Mouse (Mus musculus): ENCODE results near the gene St8sia1. TPM values are rescaled to one million over a fixed set of nuclear protein-coding genes. Genes with fewer than 3 reads are reported as not detected.
A peak's percentile ranks its signal among the peaks of the same experiment; 100 is the strongest.

St8sia1 gene
- polyA plus RNA-seq, 1 experiment from 2014 or later = 2.9 TPM

GRCm38 (mm10) chr6:142973289-142973688 is 9.0 kb upstream of the St8sia1 start:
- H3K27ac ChIP-seq = no peak overlapping the region
- no peak overlapping the region for H3K9ac ChIP-seq
- no peak for ATAC-seq (ENCODE audit: insufficient number of reproducible peaks, insufficient read depth, low FRiP score, low TSS enrichment)
- 90% methylated on average over 7 of the region's 7 CpGs for WGBS
- no peaks in the 10 kb centered on the region for H3K9me3 ChIP-seq
- H3K4me2 ChIP-seq (replicated peaks) = no peak overlapping the region
- no peak overlapping the region for H3K4me3 ChIP-seq
- no peaks in the 10 kb centered on the region for H3K4me1 ChIP-seq
- no peaks in the 10 kb centered on the region for H3K27me3 ChIP-seq
- no peaks in the 10 kb centered on the region for H3K36me3 ChIP-seq

- Histone ChIP-seq H3K4me3 (no peak overlapping the region), H3K27me3 (no peaks in the 10 kb centered on the region), H3K27ac (no peak overlapping the region), H3K36me3 (no peaks in the 10 kb centered on the region), H3K4me2 (replicated peaks) (no peak overlapping the region), H3K4me1 (no peaks in the 10 kb centered on the region), H3K9me3 (no peaks in the 10 kb centered on the region), H3K9ac (no peak overlapping the region)
- 61% methylated on average over 2 of the region's 2 CpGs for WGBS
- no peak for ATAC-seq (ENCODE audit: insufficient number of reproducible peaks, insufficient read depth, low FRiP score, low TSS enrichment)
Observed at GRCm38 (mm10) chr6:142972205-142972604, 8.0 kb upstream of the St8sia1 start.

- 92% methylated on average over 1 of the region's 1 CpGs for WGBS
- H3K4me1 ChIP-seq = no peaks in the 10 kb centered on the region
- no peak overlapping the region for H3K9ac ChIP-seq
- no peak overlapping the region for H3K4me3 ChIP-seq
- no peak overlapping the region for H3K27ac ChIP-seq
- no peak for ATAC-seq (ENCODE audit: insufficient number of reproducible peaks, insufficient read depth, low FRiP score, low TSS enrichment)
- no peak overlapping the region for H3K4me2 ChIP-seq (replicated peaks)
- H3K27me3 ChIP-seq = peaks cover 5% of the 10 kb centered on the region; the same call in 1 of the 2 replicates
- no peaks in the 10 kb centered on the region for H3K9me3 ChIP-seq
- no peaks in the 10 kb centered on the region for H3K36me3 ChIP-seq
Observed at GRCm38 (mm10) chr6:142967407-142967806, 3.2 kb upstream of the St8sia1 start.

- Histone ChIP-seq H3K27ac (peak overlapping the region; percentile 74), H3K9ac (peak overlapping the region; percentile 69), H3K4me3 (peak overlapping the region; percentile 65), H3K4me1 (no peaks in the 10 kb centered on the region), H3K27me3 (peaks cover 5% of the 10 kb centered on the region; the same call in 1 of the 2 replicates), H3K4me2 (replicated peaks) (peak overlapping the region; percentile 93), H3K9me3 (no peaks in the 10 kb centered on the region), H3K36me3 (no peaks in the 10 kb centered on the region)
- under 1% methylated on average over 39 of the region's 39 CpGs for WGBS
- peak; percentile 83 for ATAC-seq (ENCODE audit: insufficient number of reproducible peaks, insufficient read depth, low FRiP score, low TSS enrichment)
Observed at GRCm38 (mm10) chr6:142964531-142965385, 506 bp upstream of the St8sia1 start.

GRCm38 (mm10) chr6:142963480-142964075 is 674 bp downstream of the St8sia1 start:
- H3K9ac ChIP-seq = peak overlapping the region; percentile 69
- H3K4me3 ChIP-seq = peak overlapping the region; percentile 65
- peaks cover 5% of the 10 kb centered on the region; the same call in 1 of the 2 replicates for H3K27me3 ChIP-seq
- WGBS = 27% methylated on average over 30 of the region's 30 CpGs
- ATAC-seq (ENCODE audit: insufficient number of reproducible peaks, insufficient read depth, low FRiP score, low TSS enrichment) = no peak; the same call in 1 of the 2 replicates
- no peaks in the 10 kb centered on the region for H3K4me1 ChIP-seq
- no peaks in the 10 kb centered on the region for H3K36me3 ChIP-seq
- H3K27ac ChIP-seq = no peak overlapping the region
- H3K4me2 ChIP-seq (replicated peaks) = peak overlapping the region; percentile 93
- H3K9me3 ChIP-seq = no peaks in the 10 kb centered on the region

- Histone ChIP-seq H3K27me3 (peaks cover 5% of the 10 kb centered on the region; the same call in 1 of the 2 replicates), H3K9ac (no peak overlapping the region), H3K36me3 (no peaks in the 10 kb centered on the region), H3K4me3 (peak overlapping the region; percentile 65), H3K9me3 (no peaks in the 10 kb centered on the region), H3K4me2 (replicated peaks) (peak overlapping the region; percentile 93; the same call in 1 of the 2 replicates), H3K27ac (no peak overlapping the region), H3K4me1 (no peaks in the 10 kb centered on the region)
- no peak for ATAC-seq (ENCODE audit: insufficient number of reproducible peaks, insufficient read depth, low FRiP score, low TSS enrichment)
- WGBS = 90% methylated on average over 14 of the region's 14 CpGs
Observed at GRCm38 (mm10) chr6:142962881-142963280, 1.4 kb downstream of the St8sia1 start.

GRCm38 (mm10) chr6:142962476-142962875 is 1.8 kb downstream of the St8sia1 start:
- Histone ChIP-seq H3K27me3 (peaks cover 5% of the 10 kb centered on the region; the same call in 1 of the 2 replicates), H3K9ac (no peak overlapping the region), H3K36me3 (no peaks in the 10 kb centered on the region), H3K27ac (no peak overlapping the region), H3K4me3 (no peak overlapping the region), H3K4me2 (replicated peaks) (peak overlapping the region; percentile 93; the same call in 1 of the 2 replicates), H3K9me3 (no peaks in the 10 kb centered on the region), H3K4me1 (no peaks in the 10 kb centered on the region)
- 75% methylated on average over 10 of the region's 10 CpGs for WGBS
- ATAC-seq (ENCODE audit: insufficient number of reproducible peaks, insufficient read depth, low FRiP score, low TSS enrichment) = no peak

- Histone ChIP-seq H3K4me2 (replicated peaks) (no peak overlapping the region; the same call in 1 of the 2 replicates), H3K36me3 (no peaks in the 10 kb centered on the region), H3K4me3 (no peak overlapping the region), H3K27me3 (peaks cover 5% of the 10 kb centered on the region; the same call in 1 of the 2 replicates), H3K27ac (no peak overlapping the region), H3K4me1 (no peaks in the 10 kb centered on the region), H3K9me3 (no peaks in the 10 kb centered on the region), H3K9ac (no peak overlapping the region)
- ATAC-seq (ENCODE audit: insufficient number of reproducible peaks, insufficient read depth, low FRiP score, low TSS enrichment) = no peak
- 75% methylated on average over 9 of the region's 9 CpGs for WGBS
Observed at GRCm38 (mm10) chr6:142961721-142962455, 2.4 kb downstream of the St8sia1 start.

GRCm38 (mm10) chr6:142956556-142956955 is 7.7 kb downstream of the St8sia1 start:
- H3K9me3 ChIP-seq = no peaks in the 10 kb centered on the region
- no peak overlapping the region for H3K4me3 ChIP-seq
- 86% methylated on average over 4 of the region's 4 CpGs for WGBS
- H3K4me2 ChIP-seq (replicated peaks) = no peak overlapping the region
- no peaks in the 10 kb centered on the region for H3K36me3 ChIP-seq
- no peaks in the 10 kb centered on the region for H3K4me1 ChIP-seq
- no peak for ATAC-seq (ENCODE audit: insufficient number of reproducible peaks, insufficient read depth, low FRiP score, low TSS enrichment)
- no peak overlapping the region for H3K27ac ChIP-seq
- no peak overlapping the region for H3K9ac ChIP-seq
- H3K27me3 ChIP-seq = no peaks in the 10 kb centered on the region

- whole genome bisulfite sequencing = 91% methylated on average over 3 of the region's 3 CpGs
- no peak overlapping the region for H3K27ac ChIP-seq
- no peak overlapping the region for H3K4me3 ChIP-seq
- H3K27me3 ChIP-seq = no peaks in the 10 kb centered on the region
- H3K4me1 ChIP-seq = peaks cover under 1% of the 10 kb centered on the region; the same call in 1 of the 2 replicates
- no peak for ATAC-seq (ENCODE audit: insufficient number of reproducible peaks, insufficient read depth, low FRiP score, low TSS enrichment)
- no peak overlapping the region for H3K9ac ChIP-seq
- no peak overlapping the region for H3K4me2 ChIP-seq (replicated peaks)
- no peaks in the 10 kb centered on the region for H3K36me3 ChIP-seq
- no peaks in the 10 kb centered on the region for H3K9me3 ChIP-seq
Observed at GRCm38 (mm10) chr6:142955281-142955680, 9.0 kb downstream of the St8sia1 start.

GRCm38 (mm10) chr6:142953189-142953588 is 11.1 kb downstream of the St8sia1 start:
- Histone ChIP-seq H3K4me1 (peaks cover 4% of the 10 kb centered on the region; the same call in 1 of the 2 replicates), H3K36me3 (no peaks in the 10 kb centered on the region), H3K9me3 (no peaks in the 10 kb centered on the region), H3K27ac (no peak overlapping the region), H3K27me3 (no peaks in the 10 kb centered on the region), H3K4me2 (replicated peaks) (no peak overlapping the region), H3K4me3 (no peak overlapping the region), H3K9ac (no peak overlapping the region)
- ATAC-seq (ENCODE audit: insufficient number of reproducible peaks, insufficient read depth, low FRiP score, low TSS enrichment) = no peak
